Mouse (Mus musculus) ES-E14 (cell line): ENCODE data around the gene Smarcal1. TPM values are rescaled to one million over a fixed set of nuclear protein-coding genes. Genes with fewer than 3 reads are reported as not detected.

Experiments used
- DNase-seq: peaks from one replicate; pipeline ENCODE4 v3.0.0-alpha.2; 2013; ENCODE audit warnings: low read depth, low spot score
- H3K27ac ChIP-seq: 2 replicates; pipeline ENCODE4 v1.5.1; 2012; ENCODE audit warnings: low read depth, mild to moderate bottlenecking, low read length, moderate library complexity, mixed read lengths; ENCODE audit not compliant: poor library complexity, insufficient read depth, severe bottlenecking
- H3K36me3 ChIP-seq: 2 replicates; pipeline ENCODE4 v1.6.1; 2012; ENCODE audit warnings: mild to moderate bottlenecking, low read length, moderate library complexity, mixed read lengths; ENCODE audit not compliant: control insufficient read depth, poor library complexity, insufficient read depth, severe bottlenecking
- H3K4me1 ChIP-seq, 2 experiments: fragments of 150-350 bp in 1 of 2; sonication (generic) in 1 of 2; 2 replicates each; pipeline ENCODE4 v1.6.1; 2012; ENCODE audit warnings: low read length in 2 of 2, mild to moderate bottlenecking in 1 of 2, mixed read lengths in 1 of 2; ENCODE audit not compliant: control insufficient read depth in 2 of 2, insufficient read depth in 2 of 2, poor library complexity in 1 of 2
- H3K4me3 ChIP-seq, 2 experiments: fragments of 150-350 bp in 1 of 2; sonication (generic) in 1 of 2; 2 replicates each; pipeline ENCODE4 v1.5.1; 2012; ENCODE audit warnings: low read length in 2 of 2, low read depth in 1 of 2, mild to moderate bottlenecking in 1 of 2, mixed read lengths in 1 of 2; ENCODE audit not compliant: insufficient read depth in 1 of 2, poor library complexity in 1 of 2, severe bottlenecking in 1 of 2
- H3K9ac ChIP-seq: 2 replicates; pipeline ENCODE4 v1.6.1; 2012; ENCODE audit warnings: low read depth, mild to moderate bottlenecking, low read length, mixed read lengths; ENCODE audit not compliant: poor library complexity, insufficient read depth, severe bottlenecking
- H3K9me3 ChIP-seq: fragments of 150-350 bp; sonication (generic); 2 replicates; pipeline ENCODE4 v1.6.1; 2012; ENCODE audit warnings: low read depth, mild to moderate bottlenecking, low read length; ENCODE audit not compliant: control insufficient read depth, insufficient read depth
- CHD2 ChIP-seq: IDR thresholded peaks from 2 replicates; pipeline ENCODE4 v1.6.1; 2014; ENCODE audit warnings: mild to moderate bottlenecking, low read depth, low read length, inconsistent platforms
- HCFC1 ChIP-seq: IDR thresholded peaks from 2 replicates; pipeline ENCODE4 v1.6.1; 2012; ENCODE audit warnings: low read length, inconsistent platforms, borderline replicate concordance; ENCODE audit not compliant: insufficient read depth
- MAFK ChIP-seq: IDR thresholded peaks from 2 replicates; pipeline ENCODE4 v1.6.1; 2014; ENCODE audit warnings: mild to moderate bottlenecking, low read depth, low read length, inconsistent platforms; ENCODE audit not compliant: insufficient read depth
- ZC3H11A ChIP-seq: IDR thresholded peaks from 2 replicates; pipeline ENCODE4 v1.6.1; 2012; ENCODE audit warnings: low read depth, mild to moderate bottlenecking, inconsistent platforms, low read length, borderline replicate concordance
- ZNF384 ChIP-seq: IDR thresholded peaks from 2 replicates; pipeline ENCODE4 v1.6.1; 2012; ENCODE audit warnings: low read depth, low read length, inconsistent platforms
- in situ Hi-C, 2 experiments: fragments of 600-800 bp; cut with MboI; formaldehyde crosslinking; loops; one replicate each; pipeline ENCODE4 v1.15.1; 2025; ENCODE audit warnings: low sequenced_read_pairs in 2 of 2, inconsistent platforms in 1 of 2; ENCODE audit not compliant: unreplicated experiment in 2 of 2
- total RNA-seq: library from RNA; depleted of rRNA; stranded (reverse); fragments of 300-350 nt; gene quantifications from 2 replicates; pipeline ENCODE4 v1.2.3, GENCODE M21; 2012

Smarcal1 gene
- total RNA-seq, 1 experiment: 20.9 TPM

GRCm38 (mm10) chr1:72592350-72592749, 9.3 kb downstream of the Smarcal1 start:
- H3K27ac ChIP-seq: no peak overlapping the region
- in situ Hi-C loops: no loop called here
- TF ChIP-seq HCFC1: no peak
- no peak for TF ChIP-seq ZC3H11A
- no peak for TF ChIP-seq ZNF384
- no peak for TF ChIP-seq MAFK
- TF ChIP-seq CHD2: no peak
- peaks cover 17% of the 10 kb centered on the region; the same call in 1 of the 2 replicates for H3K36me3 ChIP-seq
- no peak for DNase-seq
- no peak overlapping the region for H3K9ac ChIP-seq
- no peaks in the 10 kb centered on the region for H3K9me3 ChIP-seq
- no peak overlapping the region for H3K4me3 ChIP-seq
- no peaks in the 10 kb centered on the region; a peak in 1 of 4 replicates for H3K4me1 ChIP-seq

GRCm38 (mm10) chr1:72593340-72593951, 10.4 kb downstream of the Smarcal1 start:
- Histone ChIP-seq H3K27ac (no peak overlapping the region), H3K36me3 (peaks cover 12% of the 10 kb centered on the region; the same call in 1 of the 2 replicates), H3K4me1 (no peaks in the 10 kb centered on the region; a peak in 1 of 4 replicates), H3K9me3 (no peaks in the 10 kb centered on the region), H3K4me3 (no peak overlapping the region), H3K9ac (no peak overlapping the region)
- TF ChIP-seq MAFK: no peak
- TF ChIP-seq ZC3H11A: no peak
- no peak for TF ChIP-seq CHD2
- no peak for TF ChIP-seq ZNF384
- TF ChIP-seq HCFC1: no peak
- DNase-seq: no peak
- in situ Hi-C loops: no loop called here

GRCm38 (mm10) chr1:72595686-72596085, 12.6 kb downstream of the Smarcal1 start:
- H3K36me3 ChIP-seq: peaks cover 11% of the 10 kb centered on the region; the same call in 1 of the 2 replicates
- TF ChIP-seq ZNF384: no peak
- TF ChIP-seq CHD2: no peak
- no peak for TF ChIP-seq MAFK
- TF ChIP-seq HCFC1: no peak
- no peak overlapping the region for H3K27ac ChIP-seq
- H3K4me1 ChIP-seq: no peaks in the 10 kb centered on the region; a peak in 1 of 4 replicates
- no peak overlapping the region for H3K9ac ChIP-seq
- DNase-seq: no peak
- H3K9me3 ChIP-seq: no peaks in the 10 kb centered on the region
- H3K4me3 ChIP-seq: no peak overlapping the region
- in situ Hi-C loops: no loop called here

- no peaks in the 10 kb centered on the region for H3K9me3 ChIP-seq
- H3K36me3 ChIP-seq: peaks cover 8% of the 10 kb centered on the region; the same call in 1 of the 2 replicates
- peaks cover 0 to under 1% of the 10 kb centered on the region in 2 experiments; a peak in 1 of 4 replicates for H3K4me1 ChIP-seq
- H3K9ac ChIP-seq: no peak overlapping the region
- H3K4me3 ChIP-seq: no peak overlapping the region
- in situ Hi-C loops: no loop called here
- H3K27ac ChIP-seq: no peak overlapping the region
- DNase-seq: no peak
- TF ChIP-seq ZNF384 (no peak), ZC3H11A (no peak), MAFK (no peak), CHD2 (no peak), HCFC1 (no peak)
Observed at GRCm38 (mm10) chr1:72596231-72596630, 13.2 kb downstream of the Smarcal1 start.
